Mouse (Mus musculus): Measurements from ENCODE around the gene Susd4. TPM values are rescaled to one million over a fixed set of nuclear protein-coding genes. Genes with fewer than 3 reads are reported as not detected.

The Susd4 gene
- total RNA-seq, 2 experiments from 2014 or later, result 0.22 to 0.43 TPM

- intact Hi-C loops (cut with DNase I), result no loop called here
- TF ChIP-seq CTCF (IDR thresholded peaks at IDR 0.05), result no peak
- DNase-seq, result no peak
- Histone ChIP-seq H3K27ac (no peak overlapping the region), H3K4me3 (no peak overlapping the region)
Measured at GRCm38 (mm10) chr1:182839332-182839929, 75.8 kb downstream of the Susd4 start.

- intact Hi-C loops (cut with DNase I), result no loop called here
- no peak for TF ChIP-seq CTCF (IDR thresholded peaks at IDR 0.05)
- no peak for DNase-seq
Measured at GRCm38 (mm10) chr1:182840011-182840410, 76.4 kb downstream of the Susd4 start.

GRCm38 (mm10) chr1:182840606-182841005, 76.9 kb downstream of the Susd4 start:
- no peak for DNase-seq
- TF ChIP-seq CTCF (IDR thresholded peaks at IDR 0.05), result no peak
- no peak overlapping the region for H3K27ac ChIP-seq
- intact Hi-C loops (cut with DNase I), result no loop called here
- no peak overlapping the region for H3K4me3 ChIP-seq

More at GRCm38 (mm10) chr1:182840011-182840410, 76.4 kb downstream of the Susd4 start:
- Histone ChIP-seq H3K27ac (no peak overlapping the region), H3K4me3 (no peak overlapping the region)

- no peak for TF ChIP-seq CTCF (IDR thresholded peaks at IDR 0.05)
- DNase-seq, result no peak
- H3K4me3 ChIP-seq, result no peak overlapping the region
- intact Hi-C loops (cut with DNase I), result no loop called here
- H3K27ac ChIP-seq, result no peak overlapping the region
Measured at GRCm38 (mm10) chr1:182849556-182849955, 85.9 kb downstream of the Susd4 start.

- no peak for DNase-seq
- Histone ChIP-seq H3K4me3 (no peak overlapping the region), H3K27ac (no peak overlapping the region)
- intact Hi-C loops (cut with DNase I), result no loop called here
- TF ChIP-seq CTCF (IDR thresholded peaks at IDR 0.05), result no peak
Measured at GRCm38 (mm10) chr1:182850080-182850479, 86.4 kb downstream of the Susd4 start.

GRCm38 (mm10) chr1:182852158-182852557, 88.5 kb downstream of the Susd4 start:
- TF ChIP-seq CTCF (IDR thresholded peaks at IDR 0.05), result peak; percentile 11; the same call in 1 of the 2 replicates
- Histone ChIP-seq H3K4me3 (no peak overlapping the region), H3K27ac (no peak overlapping the region)
- intact Hi-C loops (cut with DNase I), result no loop called here
- no peak for DNase-seq

GRCm38 (mm10) chr1:182856636-182857035, 93.0 kb downstream of the Susd4 start:
- TF ChIP-seq CTCF (IDR thresholded peaks at IDR 0.05), result no peak
- DNase-seq, result no peak
- intact Hi-C loops (cut with DNase I), result no loop called here
- H3K27ac ChIP-seq, result no peak overlapping the region
- no peak overlapping the region for H3K4me3 ChIP-seq

GRCm38 (mm10) chr1:182861671-182862358, 98.2 kb downstream of the Susd4 start:
- Histone ChIP-seq H3K27ac (no peak overlapping the region), H3K4me3 (no peak overlapping the region)
- no peak for TF ChIP-seq CTCF (IDR thresholded peaks at IDR 0.05)
- no peak for DNase-seq
- intact Hi-C loops (cut with DNase I), result no loop called here

- no peak for TF ChIP-seq CTCF (IDR thresholded peaks at IDR 0.05)
- H3K27ac ChIP-seq, result no peak overlapping the region
- DNase-seq, result no peak
- intact Hi-C loops (cut with DNase I), result no loop called here
- no peak overlapping the region for H3K4me3 ChIP-seq
Measured at GRCm38 (mm10) chr1:182863396-182863795, 99.7 kb downstream of the Susd4 start.

GRCm38 (mm10) chr1:182867886-182868285, 104.2 kb downstream of the Susd4 start:
- no peak for TF ChIP-seq CTCF (IDR thresholded peaks at IDR 0.05)
- no peak for DNase-seq
- no peak overlapping the region for H3K4me3 ChIP-seq
- no peak overlapping the region for H3K27ac ChIP-seq
- intact Hi-C loops (cut with DNase I), result loop anchor here (1.0 kb wide), 1 partner anchor 92 kb away; no protein-coding TSS in a partner anchor

GRCm38 (mm10) chr1:182868432-182869113, 104.9 kb downstream of the Susd4 start:
- peak; percentile 78 for DNase-seq
- intact Hi-C loops (cut with DNase I), result loop anchor here (1.0 kb wide), 1 partner anchor 92 kb away; no protein-coding TSS in a partner anchor
- no peak overlapping the region for H3K27ac ChIP-seq

GRCm38 (mm10) chr1:182869114-182869456, 105.4 kb downstream of the Susd4 start:
- no peak for TF ChIP-seq CTCF (IDR thresholded peaks at IDR 0.05)
- Histone ChIP-seq H3K27ac (no peak overlapping the region), H3K4me3 (no peak overlapping the region)
- no peak for DNase-seq
- intact Hi-C loops (cut with DNase I), result no loop called here

More at GRCm38 (mm10) chr1:182868432-182869113, 104.9 kb downstream of the Susd4 start:
- no peak overlapping the region for H3K4me3 ChIP-seq
- TF ChIP-seq CTCF (IDR thresholded peaks at IDR 0.05), result peak; percentile 67

GRCm38 (mm10) chr1:182878156-182878555, 114.5 kb downstream of the Susd4 start:
- Histone ChIP-seq H3K4me3 (no peak overlapping the region), H3K27ac (no peak overlapping the region)
- intact Hi-C loops (cut with DNase I), result no loop called here
- DNase-seq, result no peak
- no peak for TF ChIP-seq CTCF (IDR thresholded peaks at IDR 0.05)

Measured in gastrocnemius, adult 2 months (tissue).